Mouse (Mus musculus): ENCODE data around the gene Pebp1.

- TF ChIP-seq EP300 (IDR thresholded peaks at IDR 0.05; ENCODE audit: insufficient read depth, low read depth, low read length): no peak
- no peak for TF ChIP-seq POLR2A (IDR thresholded peaks at IDR 0.05; ENCODE audit: insufficient read depth, low read length)
Measured at GRCm38 (mm10) chr5:117236540-117236939, 50.9 kb downstream of the Pebp1 start.

Data from ES-Bruce4 (cell line).